Mouse (Mus musculus) NIH3T3 (cell line): ENCODE results near the gene Ankrd28.

Experiments
- DNase-seq: peaks from one replicate; pipeline ENCODE4 v3.0.0-alpha.2; 2012; ENCODE audit warnings: low read depth

Ankrd28 gene

GRCm38 (mm10) chr14:31715669-31716068 lies 114.8 kb downstream of the Ankrd28 start:
- DNase-seq: no peak

- no peak for DNase-seq
Observed at GRCm38 (mm10) chr14:31709343-31709742, 121.1 kb downstream of the Ankrd28 start.

GRCm38 (mm10) chr14:31700376-31700775 lies 130.1 kb downstream of the Ankrd28 start:
- peak; percentile 63 for DNase-seq

- DNase-seq: no peak
Observed at GRCm38 (mm10) chr14:31697755-31698154, 132.7 kb downstream of the Ankrd28 start.

- no peak for DNase-seq
Observed at GRCm38 (mm10) chr14:31697346-31697745, 133.1 kb downstream of the Ankrd28 start.

GRCm38 (mm10) chr14:31696985-31697303 lies 133.5 kb downstream of the Ankrd28 start:
- no peak for DNase-seq

- no peak for DNase-seq
Observed at GRCm38 (mm10) chr14:31696206-31696984, 134.1 kb downstream of the Ankrd28 start.

- DNase-seq: no peak
Observed at GRCm38 (mm10) chr14:31692536-31692935, 137.9 kb downstream of the Ankrd28 start.

- DNase-seq: no peak
Observed at GRCm38 (mm10) chr14:31686231-31686630, 144.2 kb downstream of the Ankrd28 start.

- DNase-seq: no peak
Observed at GRCm38 (mm10) chr14:31685680-31686079, 144.8 kb downstream of the Ankrd28 start.

GRCm38 (mm10) chr14:31684343-31685040 lies 146.0 kb downstream of the Ankrd28 start:
- no peak for DNase-seq

- no peak for DNase-seq
Observed at GRCm38 (mm10) chr14:31683610-31684009, 146.8 kb downstream of the Ankrd28 start.

GRCm38 (mm10) chr14:31681931-31682555 lies 148.4 kb downstream of the Ankrd28 start:
- no peak for DNase-seq

- no peak for DNase-seq
Observed at GRCm38 (mm10) chr14:31681291-31681690, 149.2 kb downstream of the Ankrd28 start.

- no peak for DNase-seq
Observed at GRCm38 (mm10) chr14:31680656-31681055, 149.8 kb downstream of the Ankrd28 start.

GRCm38 (mm10) chr14:31671635-31672320 lies 158.7 kb downstream of the Ankrd28 start:
- DNase-seq: no peak

GRCm38 (mm10) chr14:31669642-31670490 lies 160.6 kb downstream of the Ankrd28 start:
- peak; percentile 95 for DNase-seq

GRCm38 (mm10) chr14:31669161-31669611 lies 161.3 kb downstream of the Ankrd28 start:
- peak; percentile 94 for DNase-seq

GRCm38 (mm10) chr14:31668326-31668725 lies 162.1 kb downstream of the Ankrd28 start:
- DNase-seq: peak; percentile 60

- no peak for DNase-seq
Observed at GRCm38 (mm10) chr14:31667741-31668140, 162.7 kb downstream of the Ankrd28 start.

GRCm38 (mm10) chr14:31666931-31667705 lies 163.3 kb downstream of the Ankrd28 start:
- DNase-seq: no peak
